Mouse (Mus musculus): ENCODE data around the gene Hus1b. TPM values are rescaled to one million over a fixed set of nuclear protein-coding genes. Genes with fewer than 3 reads are reported as not detected.

Gene Hus1b
- polyA plus RNA-seq, 1 experiment from 2014 or later: not detected

DNA sequence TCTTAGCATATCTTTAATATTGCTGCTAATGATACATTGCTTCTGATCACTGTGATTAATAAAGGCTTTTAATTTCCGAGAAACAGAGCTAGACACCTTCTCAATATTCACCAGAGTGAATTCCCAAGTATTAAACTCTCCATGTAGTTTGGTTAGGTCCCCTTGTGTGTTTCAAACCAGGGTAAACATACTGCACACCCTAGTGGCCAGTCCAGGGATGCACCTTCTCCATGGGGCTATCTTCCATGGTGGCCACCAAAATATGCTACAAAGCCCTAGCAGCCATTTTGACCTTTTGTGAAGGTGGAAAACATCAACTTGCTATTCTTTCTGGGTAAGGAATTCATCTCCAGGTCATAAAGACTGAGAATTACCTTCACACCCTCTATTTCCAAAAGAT, 34.1 kb upstream of the Hus1b start:
- Histone ChIP-seq H3K9me3 (ENCODE audit: control insufficient read depth, low read length) (no peaks in the 10 kb centered on the region), H3K36me3 (ENCODE audit: control insufficient read depth, insufficient read depth, low read length) (no peaks in the 10 kb centered on the region), H3K4me2 (ENCODE audit: low read length) (no peak overlapping the region), H3K4me1 (ENCODE audit: control insufficient read depth, insufficient read depth, low read depth, low read length) (peaks cover 10% of the 10 kb centered on the region), H3K27ac (ENCODE audit: low read depth, low read length) (no peak overlapping the region), H3K9ac (ENCODE audit: low read depth, low read length) (no peak overlapping the region), H3K4me3 (ENCODE audit: low read length) (no peak overlapping the region), H3K27me3 (replicated peaks; ENCODE audit: control insufficient read depth, insufficient read depth, low read length) (no peaks in the 10 kb centered on the region; the same call in 1 of the 2 replicates)
- WGBS: 74% methylated on average over 1 of the region's 1 CpGs
- ATAC-seq: no peak

- Histone ChIP-seq H3K9me3 (ENCODE audit: control insufficient read depth, low read length) (no peaks in the 10 kb centered on the region), H3K27ac (ENCODE audit: low read depth, low read length) (no peak overlapping the region), H3K9ac (ENCODE audit: low read depth, low read length) (no peak overlapping the region), H3K4me1 (ENCODE audit: control insufficient read depth, insufficient read depth, low read depth, low read length) (peaks cover 4% of the 10 kb centered on the region; the same call in 1 of the 2 replicates), H3K36me3 (ENCODE audit: control insufficient read depth, insufficient read depth, low read length) (no peaks in the 10 kb centered on the region), H3K27me3 (replicated peaks; ENCODE audit: control insufficient read depth, insufficient read depth, low read length) (no peaks in the 10 kb centered on the region), H3K4me3 (ENCODE audit: low read length) (no peak overlapping the region), H3K4me2 (ENCODE audit: low read length) (no peak overlapping the region)
- 47% methylated on average over 4 of the region's 4 CpGs for WGBS
- ATAC-seq: no peak
Measured at GRCm38 (mm10) chr13:30978224-30978623, 30.7 kb upstream of the Hus1b start.

GRCm38 (mm10) chr13:30976536-30977084, 29.1 kb upstream of the Hus1b start:
- 61% methylated on average over 8 of the region's 8 CpGs for WGBS
- no peaks in the 10 kb centered on the region for H3K36me3 ChIP-seq (ENCODE audit: control insufficient read depth, insufficient read depth, low read length)
- H3K4me3 ChIP-seq (ENCODE audit: low read length): no peak overlapping the region
- H3K9ac ChIP-seq (ENCODE audit: low read depth, low read length): no peak overlapping the region
- no peaks in the 10 kb centered on the region for H3K9me3 ChIP-seq (ENCODE audit: control insufficient read depth, low read length)
- H3K4me1 ChIP-seq (ENCODE audit: control insufficient read depth, insufficient read depth, low read depth, low read length): peaks cover 9% of the 10 kb centered on the region; the same call in 1 of the 2 replicates
- no peak overlapping the region for H3K27ac ChIP-seq (ENCODE audit: low read depth, low read length)
- no peak for ATAC-seq
- no peaks in the 10 kb centered on the region for H3K27me3 ChIP-seq (replicated peaks; ENCODE audit: control insufficient read depth, insufficient read depth, low read length)
- H3K4me2 ChIP-seq (ENCODE audit: low read length): no peak overlapping the region

DNA sequence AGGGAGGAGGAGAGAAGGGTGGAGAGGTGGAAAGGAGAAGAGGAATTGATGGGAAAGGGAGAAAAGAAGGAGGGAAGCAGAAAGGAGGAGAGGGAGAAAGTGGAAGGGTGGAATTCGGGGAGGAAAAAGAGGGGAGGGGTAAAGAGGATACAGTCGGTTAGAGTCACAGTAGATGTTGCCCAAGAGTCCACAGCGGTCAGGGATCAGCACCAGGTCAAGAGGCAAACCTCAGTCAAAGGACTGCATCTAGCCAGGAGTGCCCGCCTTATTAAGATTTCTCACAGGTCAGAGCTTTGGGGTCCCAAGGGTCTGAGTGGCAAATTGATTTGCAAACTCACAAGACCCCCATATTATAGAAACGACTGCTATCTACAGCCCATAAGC, 26.7 kb upstream of the Hus1b start:
- Histone ChIP-seq H3K27ac (ENCODE audit: low read depth, low read length) (no peak overlapping the region), H3K4me2 (ENCODE audit: low read length) (peak overlapping the region; percentile 67), H3K9ac (ENCODE audit: low read depth, low read length) (peak overlapping the region; percentile 82), H3K4me1 (ENCODE audit: control insufficient read depth, insufficient read depth, low read depth, low read length) (peaks cover 9% of the 10 kb centered on the region; the same call in 1 of the 2 replicates), H3K4me3 (ENCODE audit: low read length) (peak overlapping the region; percentile 62), H3K36me3 (ENCODE audit: control insufficient read depth, insufficient read depth, low read length) (no peaks in the 10 kb centered on the region), H3K27me3 (replicated peaks; ENCODE audit: control insufficient read depth, insufficient read depth, low read length) (no peaks in the 10 kb centered on the region), H3K9me3 (ENCODE audit: control insufficient read depth, low read length) (no peaks in the 10 kb centered on the region)
- 19% methylated on average over 5 of the region's 5 CpGs for WGBS
- ATAC-seq: peak; percentile 71

DNA sequence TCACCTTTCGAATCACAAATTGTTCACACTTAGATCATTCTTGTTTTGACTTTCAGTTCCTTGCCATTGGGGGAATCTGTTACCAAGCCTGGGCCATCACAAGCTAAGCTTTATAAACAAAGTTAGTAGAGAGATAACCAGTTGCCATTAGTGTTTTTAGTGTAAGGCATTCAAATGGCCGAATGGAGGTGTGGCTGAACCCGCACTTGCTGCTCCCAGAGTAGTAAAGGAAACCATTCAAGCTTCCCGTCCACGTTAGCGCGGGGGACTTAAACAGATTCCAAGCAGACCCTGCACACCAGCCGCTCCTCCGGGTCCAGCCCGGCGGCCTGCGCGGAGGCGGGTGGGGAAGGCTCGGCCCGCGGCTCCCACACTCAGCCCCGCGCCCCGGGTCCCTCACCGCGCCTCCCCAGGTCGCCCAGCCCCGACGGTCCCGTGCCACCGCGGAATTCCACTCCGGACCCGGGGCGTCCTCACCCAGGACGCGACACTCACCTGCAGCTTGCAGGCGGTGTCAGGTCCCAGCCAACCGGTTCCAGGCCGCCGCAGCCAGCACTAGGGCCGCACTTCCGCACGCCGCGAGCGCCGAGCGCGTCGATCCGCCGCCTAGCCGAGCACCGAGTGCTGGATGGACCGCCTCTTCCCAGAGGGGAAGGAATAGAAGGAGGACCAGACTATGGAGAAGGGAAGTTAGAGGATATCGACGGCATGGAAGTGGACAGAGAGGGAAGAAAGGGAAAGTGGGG, 26.1 kb upstream of the Hus1b start, which contains the start of the genes Exoc2 and Gm5447:
TSS of gene Exoc2 (minus strand) at position 593 of the 746 bp plus-strand sequence.
TSS of gene Gm5447 (plus strand) at position 704 of the 746 bp plus-strand sequence.
- peak; percentile 98 for ATAC-seq
- Histone ChIP-seq H3K9ac (ENCODE audit: low read depth, low read length) (peak within 1 kb of the TSS; percentile 82), H3K36me3 (ENCODE audit: control insufficient read depth, insufficient read depth, low read length) (no peaks in the 10 kb centered on the region), H3K4me3 (ENCODE audit: low read length) (peak within 1 kb of the TSS; percentile 62), H3K9me3 (ENCODE audit: control insufficient read depth, low read length) (no peaks in the 10 kb centered on the region), H3K4me2 (ENCODE audit: low read length) (peak within 1 kb of the TSS; percentile 70), H3K27ac (ENCODE audit: low read depth, low read length) (peak within 1 kb of the TSS; percentile 82), H3K27me3 (replicated peaks; ENCODE audit: control insufficient read depth, insufficient read depth, low read length) (no peaks in the 10 kb centered on the region), H3K4me1 (ENCODE audit: control insufficient read depth, insufficient read depth, low read depth, low read length) (peaks cover 9% of the 10 kb centered on the region; the same call in 1 of the 2 replicates)
- WGBS: under 1% methylated on average over 46 of the region's 54 CpGs

GRCm38 (mm10) chr13:30972102-30972501, 24.5 kb upstream of the Hus1b start:
- Histone ChIP-seq H3K27me3 (replicated peaks; ENCODE audit: control insufficient read depth, insufficient read depth, low read length) (no peaks in the 10 kb centered on the region), H3K4me2 (ENCODE audit: low read length) (no peak overlapping the region), H3K36me3 (ENCODE audit: control insufficient read depth, insufficient read depth, low read length) (no peaks in the 10 kb centered on the region), H3K4me1 (ENCODE audit: control insufficient read depth, insufficient read depth, low read depth, low read length) (peaks cover 9% of the 10 kb centered on the region), H3K27ac (ENCODE audit: low read depth, low read length) (no peak overlapping the region), H3K4me3 (ENCODE audit: low read length) (no peak overlapping the region), H3K9ac (ENCODE audit: low read depth, low read length) (no peak overlapping the region), H3K9me3 (ENCODE audit: control insufficient read depth, low read length) (no peaks in the 10 kb centered on the region)
- WGBS: 93% methylated on average over 2 of the region's 2 CpGs
- ATAC-seq: no peak

DNA sequence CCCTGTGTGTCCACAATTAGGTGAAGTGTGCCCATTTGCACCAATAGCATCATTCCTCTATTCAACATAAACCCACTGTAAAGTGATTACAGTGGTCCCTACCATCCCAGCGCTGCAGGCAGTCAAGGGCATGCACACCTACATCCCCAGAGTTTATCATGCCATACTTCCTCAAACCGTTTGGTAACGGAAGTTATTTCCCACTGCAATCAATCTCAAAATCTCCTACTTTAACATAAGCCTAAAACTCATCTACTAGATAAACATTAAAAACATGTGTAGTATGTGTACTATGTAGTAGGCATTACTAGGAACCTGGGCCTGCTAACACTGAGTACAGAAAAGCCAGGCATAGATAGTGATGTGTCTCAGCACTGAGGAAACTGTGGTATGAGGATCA, 23.5 kb upstream of the Hus1b start:
- peaks cover 15% of the 10 kb centered on the region for H3K4me1 ChIP-seq (ENCODE audit: control insufficient read depth, insufficient read depth, low read depth, low read length)
- no peak overlapping the region for H3K4me2 ChIP-seq (ENCODE audit: low read length)
- no peaks in the 10 kb centered on the region for H3K9me3 ChIP-seq (ENCODE audit: control insufficient read depth, low read length)
- 94% methylated on average over 3 of the region's 3 CpGs for WGBS
- no peaks in the 10 kb centered on the region for H3K36me3 ChIP-seq (ENCODE audit: control insufficient read depth, insufficient read depth, low read length)
- H3K9ac ChIP-seq (ENCODE audit: low read depth, low read length): no peak overlapping the region
- H3K27ac ChIP-seq (ENCODE audit: low read depth, low read length): no peak overlapping the region
- ATAC-seq: no peak
- H3K4me3 ChIP-seq (ENCODE audit: low read length): no peak overlapping the region
- H3K27me3 ChIP-seq (replicated peaks; ENCODE audit: control insufficient read depth, insufficient read depth, low read length): no peaks in the 10 kb centered on the region

DNA sequence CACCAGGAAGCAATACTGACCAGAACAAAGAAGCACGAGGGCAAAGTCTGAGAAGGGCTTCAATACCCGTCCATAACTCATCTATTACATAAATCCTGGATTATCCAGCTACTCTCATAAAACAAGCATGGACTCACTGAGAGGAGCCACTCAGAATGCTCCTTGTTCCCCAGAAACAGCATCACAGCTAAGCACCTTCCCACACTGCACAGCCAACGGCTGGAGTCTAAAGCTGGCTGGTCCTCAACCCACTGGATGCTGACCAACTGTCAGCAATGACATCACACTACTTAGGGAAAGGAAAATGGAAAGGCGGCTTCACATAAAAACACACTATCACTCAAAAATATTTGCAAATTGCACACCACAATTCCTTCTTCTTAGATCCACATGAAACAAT, 20.8 kb upstream of the Hus1b start:
- Histone ChIP-seq H3K9me3 (ENCODE audit: control insufficient read depth, low read length) (no peaks in the 10 kb centered on the region), H3K36me3 (ENCODE audit: control insufficient read depth, insufficient read depth, low read length) (no peaks in the 10 kb centered on the region), H3K27ac (ENCODE audit: low read depth, low read length) (no peak overlapping the region), H3K4me2 (ENCODE audit: low read length) (no peak overlapping the region), H3K9ac (ENCODE audit: low read depth, low read length) (no peak overlapping the region), H3K27me3 (replicated peaks; ENCODE audit: control insufficient read depth, insufficient read depth, low read length) (no peaks in the 10 kb centered on the region), H3K4me1 (ENCODE audit: control insufficient read depth, insufficient read depth, low read depth, low read length) (peaks cover 11% of the 10 kb centered on the region), H3K4me3 (ENCODE audit: low read length) (no peak overlapping the region)
- 70% methylated on average over 4 of the region's 4 CpGs for WGBS
- no peak for ATAC-seq

GRCm38 (mm10) chr13:30966507-30966911, 18.9 kb upstream of the Hus1b start:
- no peaks in the 10 kb centered on the region for H3K36me3 ChIP-seq (ENCODE audit: control insufficient read depth, insufficient read depth, low read length)
- H3K4me1 ChIP-seq (ENCODE audit: control insufficient read depth, insufficient read depth, low read depth, low read length): peaks cover 6% of the 10 kb centered on the region
- ATAC-seq: peak; percentile 56
- peak overlapping the region; percentile 6; the same call in 1 of the 2 replicates for H3K27ac ChIP-seq (ENCODE audit: low read depth, low read length)
- H3K27me3 ChIP-seq (replicated peaks; ENCODE audit: control insufficient read depth, insufficient read depth, low read length): no peaks in the 10 kb centered on the region
- H3K9ac ChIP-seq (ENCODE audit: low read depth, low read length): peak overlapping the region; percentile 30
- WGBS: 4% methylated on average over 10 of the region's 10 CpGs
- H3K4me2 ChIP-seq (ENCODE audit: low read length): peak overlapping the region; percentile 41
- H3K9me3 ChIP-seq (ENCODE audit: control insufficient read depth, low read length): no peaks in the 10 kb centered on the region
- no peak overlapping the region for H3K4me3 ChIP-seq (ENCODE audit: low read length)
